Mouse (Mus musculus): ENCODE results near the gene Cox19. TPM values are rescaled to one million over a fixed set of nuclear protein-coding genes. Genes with fewer than 3 reads are reported as not detected.

Gene Cox19
- polyA plus RNA-seq, 1 experiment = 66.0 TPM

GRCm38 (mm10) chr5:139310477-139310876, 40.7 kb downstream of the Cox19 start:
- H3K27me3 ChIP-seq (ENCODE audit: control insufficient read depth, insufficient read depth, insufficient read length) = no peaks in the 10 kb centered on the region
- no peak overlapping the region for H3K4me3 ChIP-seq
- no peak overlapping the region for H3ac ChIP-seq (ENCODE audit: control insufficient read depth, insufficient read length)
- no peaks in the 10 kb centered on the region for H3K79me2 ChIP-seq (ENCODE audit: control insufficient read depth, insufficient read depth)
- no peaks in the 10 kb centered on the region for H3K36me3 ChIP-seq (ENCODE audit: control insufficient read depth, insufficient read depth)
- TF ChIP-seq E2F4 (IDR thresholded peaks at IDR 0.05; ENCODE audit: insufficient read depth) (no peak), REST (IDR thresholded peaks at IDR 0.05; ENCODE audit: insufficient read depth, insufficient read length) (no peak), MYOG (IDR thresholded peaks at IDR 0.05; ENCODE audit: control insufficient read depth in 1 of 3, insufficient read depth in 1 of 3, insufficient read length in 2 of 3, low read depth in 2 of 3) (no peak), POLR2AphosphoS2 (IDR thresholded peaks at IDR 0.05; ENCODE audit: insufficient read length, low read depth) (no peak), SRF (IDR thresholded peaks at IDR 0.05; ENCODE audit: control insufficient read depth, insufficient read length, low read depth) (no peak), MYOD1 (IDR thresholded peaks at IDR 0.05; ENCODE audit: control insufficient read depth in 1 of 3, insufficient read length in 2 of 3, low read depth in 2 of 3) (no peak), MAX (IDR thresholded peaks at IDR 0.05; ENCODE audit: low read depth) (no peak), TCF12 (IDR thresholded peaks at IDR 0.05; ENCODE audit: insufficient read depth, poor library complexity, severe bottlenecking) (no peak), POLR2A (IDR thresholded peaks at IDR 0.05; ENCODE audit: insufficient read length, low read depth) (no peak), CEBPB (IDR thresholded peaks at IDR 0.05; ENCODE audit: insufficient read depth, poor library complexity, severe bottlenecking) (no peak), TCF3 (IDR thresholded peaks at IDR 0.05; ENCODE audit: insufficient read length, low read depth) (no peak), USF1 (IDR thresholded peaks at IDR 0.05; ENCODE audit: low read depth) (no peak)
- no peak overlapping the region for H3K4me2 ChIP-seq (ENCODE audit: low read depth)

- Histone ChIP-seq H3K4me3 (no peak overlapping the region), H3K27me3 (ENCODE audit: control insufficient read depth, insufficient read depth, insufficient read length) (no peaks in the 10 kb centered on the region), H3ac (ENCODE audit: control insufficient read depth, insufficient read length) (no peak overlapping the region), H3K79me2 (ENCODE audit: control insufficient read depth, insufficient read depth) (no peaks in the 10 kb centered on the region), H3K4me2 (ENCODE audit: low read depth) (no peak overlapping the region), H3K36me3 (ENCODE audit: control insufficient read depth, insufficient read depth) (no peaks in the 10 kb centered on the region)
- TF ChIP-seq MYOD1 (IDR thresholded peaks at IDR 0.05; ENCODE audit: control insufficient read depth in 1 of 3, insufficient read length in 2 of 3, low read depth in 2 of 3) (no peak), E2F4 (IDR thresholded peaks at IDR 0.05; ENCODE audit: insufficient read depth) (no peak), TCF12 (IDR thresholded peaks at IDR 0.05; ENCODE audit: insufficient read depth, poor library complexity, severe bottlenecking) (no peak), USF1 (IDR thresholded peaks at IDR 0.05; ENCODE audit: low read depth) (no peak), SRF (IDR thresholded peaks at IDR 0.05; ENCODE audit: control insufficient read depth, insufficient read length, low read depth) (no peak), MAX (IDR thresholded peaks at IDR 0.05; ENCODE audit: low read depth) (no peak), MYOG (IDR thresholded peaks at IDR 0.05; ENCODE audit: control insufficient read depth in 1 of 3, insufficient read depth in 1 of 3, insufficient read length in 2 of 3, low read depth in 2 of 3) (no peak), POLR2A (IDR thresholded peaks at IDR 0.05; ENCODE audit: insufficient read length, low read depth) (no peak), POLR2AphosphoS2 (IDR thresholded peaks at IDR 0.05; ENCODE audit: insufficient read length, low read depth) (no peak), CEBPB (IDR thresholded peaks at IDR 0.05; ENCODE audit: insufficient read depth, poor library complexity, severe bottlenecking) (no peak), TCF3 (IDR thresholded peaks at IDR 0.05; ENCODE audit: insufficient read length, low read depth) (no peak), REST (IDR thresholded peaks at IDR 0.05; ENCODE audit: insufficient read depth, insufficient read length) (no peak)
These were observed 41.3 kb downstream of the Cox19 start for GRCm38 (mm10) chr5:139309946-139310345.

- no peak for TF ChIP-seq SRF (IDR thresholded peaks at IDR 0.05; ENCODE audit: control insufficient read depth, insufficient read length, low read depth)
- no peak for TF ChIP-seq MYOD1 (IDR thresholded peaks at IDR 0.05; ENCODE audit: control insufficient read depth in 1 of 3, insufficient read length in 2 of 3, low read depth in 2 of 3)
- no peak for TF ChIP-seq CEBPB (IDR thresholded peaks at IDR 0.05; ENCODE audit: insufficient read depth, poor library complexity, severe bottlenecking)
- no peak for TF ChIP-seq MAX (IDR thresholded peaks at IDR 0.05; ENCODE audit: low read depth)
- no peak for TF ChIP-seq POLR2A (IDR thresholded peaks at IDR 0.05; ENCODE audit: insufficient read length, low read depth)
- no peak for TF ChIP-seq MYOG (IDR thresholded peaks at IDR 0.05; ENCODE audit: control insufficient read depth in 1 of 3, insufficient read depth in 1 of 3, insufficient read length in 2 of 3, low read depth in 2 of 3)
- no peak for TF ChIP-seq POLR2AphosphoS2 (IDR thresholded peaks at IDR 0.05; ENCODE audit: insufficient read length, low read depth)
- no peak for TF ChIP-seq USF1 (IDR thresholded peaks at IDR 0.05; ENCODE audit: low read depth)
- TF ChIP-seq TCF3 (IDR thresholded peaks at IDR 0.05; ENCODE audit: insufficient read length, low read depth) = no peak
- TF ChIP-seq E2F4 (IDR thresholded peaks at IDR 0.05; ENCODE audit: insufficient read depth) = no peak
- TF ChIP-seq REST (IDR thresholded peaks at IDR 0.05; ENCODE audit: insufficient read depth, insufficient read length) = no peak
- TF ChIP-seq TCF12 (IDR thresholded peaks at IDR 0.05; ENCODE audit: insufficient read depth, poor library complexity, severe bottlenecking) = no peak
- H3K36me3 ChIP-seq (ENCODE audit: control insufficient read depth, insufficient read depth) = no peaks in the 10 kb centered on the region
- peaks cover 10% of the 10 kb centered on the region for H3K27me3 ChIP-seq (ENCODE audit: control insufficient read depth, insufficient read depth, insufficient read length)
- no peak overlapping the region for H3ac ChIP-seq (ENCODE audit: control insufficient read depth, insufficient read length)
- H3K4me3 ChIP-seq = no peak overlapping the region
- no peak overlapping the region for H3K4me2 ChIP-seq (ENCODE audit: low read depth)
- H3K79me2 ChIP-seq (ENCODE audit: control insufficient read depth, insufficient read depth) = no peaks in the 10 kb centered on the region
These were observed 47.6 kb downstream of the Cox19 start for GRCm38 (mm10) chr5:139303646-139304061.

GRCm38 (mm10) chr5:139302101-139302500, 49.1 kb downstream of the Cox19 start:
- TF ChIP-seq TCF12 (IDR thresholded peaks at IDR 0.05; ENCODE audit: insufficient read depth, poor library complexity, severe bottlenecking) = no peak
- TF ChIP-seq MYOD1 (IDR thresholded peaks at IDR 0.05; ENCODE audit: control insufficient read depth in 1 of 3, insufficient read length in 2 of 3, low read depth in 2 of 3) = no peak
- no peak for TF ChIP-seq USF1 (IDR thresholded peaks at IDR 0.05; ENCODE audit: low read depth)
- TF ChIP-seq CEBPB (IDR thresholded peaks at IDR 0.05; ENCODE audit: insufficient read depth, poor library complexity, severe bottlenecking) = no peak
- TF ChIP-seq POLR2AphosphoS2 (IDR thresholded peaks at IDR 0.05; ENCODE audit: insufficient read length, low read depth) = no peak
- no peak for TF ChIP-seq E2F4 (IDR thresholded peaks at IDR 0.05; ENCODE audit: insufficient read depth)
- Histone ChIP-seq H3K4me3 (no peak overlapping the region), H3K36me3 (ENCODE audit: control insufficient read depth, insufficient read depth) (no peaks in the 10 kb centered on the region), H3K79me2 (ENCODE audit: control insufficient read depth, insufficient read depth) (no peaks in the 10 kb centered on the region), H3ac (ENCODE audit: control insufficient read depth, insufficient read length) (no peak overlapping the region), H3K4me2 (ENCODE audit: low read depth) (no peak overlapping the region), H3K27me3 (ENCODE audit: control insufficient read depth, insufficient read depth, insufficient read length) (peaks cover 10% of the 10 kb centered on the region)

All from myocyte (in vitro differentiated cells).